Mouse (Mus musculus): ENCODE results near the gene Lim2.

Gene Lim2

GRCm38 (mm10) chr7:43447801-43448200, 20.3 kb downstream of the Lim2 start:
- no peak for DNase-seq

GRCm38 (mm10) chr7:43448246-43448645, 20.8 kb downstream of the Lim2 start:
- DNase-seq: no peak

- DNase-seq: no peak
These were observed 22.3 kb downstream of the Lim2 start for GRCm38 (mm10) chr7:43449811-43450210.

- no peak for DNase-seq
These were observed 24.3 kb downstream of the Lim2 start for GRCm38 (mm10) chr7:43451726-43452125.

- no peak for DNase-seq
These were observed 25.1 kb downstream of the Lim2 start for GRCm38 (mm10) chr7:43452609-43453008.

GRCm38 (mm10) chr7:43453599-43454355, 26.3 kb downstream of the Lim2 start:
- no peak for DNase-seq

GRCm38 (mm10) chr7:43454371-43454770, 26.9 kb downstream of the Lim2 start:
- no peak for DNase-seq

GRCm38 (mm10) chr7:43462851-43463250, 35.4 kb downstream of the Lim2 start, which contains the start of gene Vsig10l:
TSS of gene Vsig10l (plus strand) at chr7:43463151.
- no peak for DNase-seq

GRCm38 (mm10) chr7:43463976-43464375, 36.5 kb downstream of the Lim2 start:
- DNase-seq: no peak

GRCm38 (mm10) chr7:43464864-43465343, 37.4 kb downstream of the Lim2 start:
- no peak for DNase-seq

- DNase-seq: peak; percentile 73
These were observed 38.1 kb downstream of the Lim2 start for GRCm38 (mm10) chr7:43465344-43466098.

GRCm38 (mm10) chr7:43466099-43466694, 38.7 kb downstream of the Lim2 start:
- DNase-seq: peak; percentile 80

GRCm38 (mm10) chr7:43470373-43470772, 42.9 kb downstream of the Lim2 start:
- DNase-seq: no peak

GRCm38 (mm10) chr7:43475706-43476105, 48.2 kb downstream of the Lim2 start:
- DNase-seq: no peak

GRCm38 (mm10) chr7:43476376-43476775, 48.9 kb downstream of the Lim2 start:
- no peak for DNase-seq

- peak; percentile 70 for DNase-seq
These were observed 53.7 kb downstream of the Lim2 start for GRCm38 (mm10) chr7:43481191-43481590.

- DNase-seq: no peak
These were observed 54.7 kb downstream of the Lim2 start for GRCm38 (mm10) chr7:43482090-43482716.

GRCm38 (mm10) chr7:43483236-43483635, 55.8 kb downstream of the Lim2 start:
- DNase-seq: no peak

Data from right cerebral cortex, postnatal 25 days (tissue).